Mouse (Mus musculus) embryonic facial prominence, embryonic 12.5 days (tissue): ENCODE data around the gene Rab43. TPM values are rescaled to one million over a fixed set of nuclear protein-coding genes. Genes with fewer than 3 reads are reported as not detected.

ENCODE experiments used
- ATAC-seq: fragments of 200-750 bp; cut with Nextera tagmentation; 2 replicates; pipeline ENCODE4 v1.8.0; 2017; ENCODE audit not compliant: insufficient number of reproducible peaks, insufficient read depth, low FRiP score, low TSS enrichment
- H3K27ac ChIP-seq: fragments of 300-500 bp; sonication (generic); 2 replicates; pipeline ENCODE4 v1.5.1; 2016; ENCODE audit warnings: mild to moderate bottlenecking
- H3K27me3 ChIP-seq: fragments of 300-500 bp; sonication (generic); 2 replicates; pipeline ENCODE4 v1.6.1; 2016; ENCODE audit warnings: mild to moderate bottlenecking, moderate library complexity
- H3K36me3 ChIP-seq: fragments of 300-500 bp; sonication (generic); 2 replicates; pipeline ENCODE4 v1.6.1; 2016; ENCODE audit warnings: mild to moderate bottlenecking
- H3K4me1 ChIP-seq: fragments of 300-500 bp; sonication (generic); 2 replicates; pipeline ENCODE4 v1.6.1; 2016
- H3K4me2 ChIP-seq: fragments of 300-500 bp; sonication (generic); replicated peaks from 2 replicates; pipeline ENCODE4 v1.6.1; 2016; ENCODE audit warnings: mild to moderate bottlenecking, moderate library complexity
- H3K4me3 ChIP-seq: fragments of 300-500 bp; sonication (generic); 2 replicates; pipeline ENCODE4 v1.5.1; 2016; ENCODE audit warnings: mild to moderate bottlenecking
- H3K9ac ChIP-seq: fragments of 300-500 bp; sonication (generic); 2 replicates; pipeline ENCODE4 v1.6.1; 2016; ENCODE audit warnings: mild to moderate bottlenecking, moderate library complexity
- H3K9me3 ChIP-seq: fragments of 300-500 bp; sonication (generic); 2 replicates; pipeline ENCODE4 v1.6.1; 2016; ENCODE audit warnings: mild to moderate bottlenecking, moderate library complexity
- WGBS: fragments of 180-500 bp; shearing (Covaris S2); methylation state at CpG from one replicate; pipeline ENCODE4 v1.1.7; 2016; 5-methylcytosine and 5-hydroxymethylcytosine counted together
- polyA plus RNA-seq: library from polyadenylated mRNA; unstranded; fragments of >200 nt; fragmentation: Nextera tagmentation; extraction: Ambion mirVana; gene quantifications from 2 replicates; pipeline ENCODE4 v1.2.1, GENCODE M21; 2016

The Rab43 gene
- polyA plus RNA-seq, 1 experiment from 2014 or later: 12.0 TPM

- H3K4me3 ChIP-seq: no peak overlapping the region
- H3K9ac ChIP-seq: no peak overlapping the region
- no peaks in the 10 kb centered on the region for H3K4me1 ChIP-seq
- no peak overlapping the region for H3K27ac ChIP-seq
- H3K4me2 ChIP-seq: no peak overlapping the region
- H3K36me3 ChIP-seq: no peaks in the 10 kb centered on the region
- no peak for ATAC-seq
- no peaks in the 10 kb centered on the region for H3K27me3 ChIP-seq
- H3K9me3 ChIP-seq: no peaks in the 10 kb centered on the region
- 85% methylated on average over 5 of the region's 5 CpGs for WGBS
These were observed 49.8 kb downstream of the Rab43 start for GRCm38 (mm10) chr6:87762161-87762560.

GRCm38 (mm10) chr6:87759850-87760249, 52.1 kb downstream of the Rab43 start:
- Histone ChIP-seq H3K27ac (no peak overlapping the region), H3K9ac (no peak overlapping the region), H3K27me3 (no peaks in the 10 kb centered on the region), H3K4me2 (no peak overlapping the region), H3K36me3 (no peaks in the 10 kb centered on the region), H3K4me3 (no peak overlapping the region), H3K4me1 (no peaks in the 10 kb centered on the region), H3K9me3 (no peaks in the 10 kb centered on the region)
- 71% methylated on average over 3 of the region's 3 CpGs for WGBS
- no peak for ATAC-seq

GRCm38 (mm10) chr6:87759404-87759803, 52.6 kb downstream of the Rab43 start:
- ATAC-seq: no peak
- WGBS: 63% methylated on average over 3 of the region's 3 CpGs

GRCm38 (mm10) chr6:87756896-87757295, 55.1 kb downstream of the Rab43 start:
- WGBS: 87% methylated on average over 8 of the region's 8 CpGs
- H3K27ac ChIP-seq: no peak overlapping the region

More at GRCm38 (mm10) chr6:87759404-87759803, 52.6 kb downstream of the Rab43 start:
- H3K9ac ChIP-seq: no peak overlapping the region
- H3K4me1 ChIP-seq: no peaks in the 10 kb centered on the region
- no peak overlapping the region for H3K27ac ChIP-seq
- H3K4me2 ChIP-seq: no peak overlapping the region
- H3K27me3 ChIP-seq: no peaks in the 10 kb centered on the region
- H3K36me3 ChIP-seq: no peaks in the 10 kb centered on the region
- H3K9me3 ChIP-seq: no peaks in the 10 kb centered on the region
- H3K4me3 ChIP-seq: no peak overlapping the region

GRCm38 (mm10) chr6:87755196-87755595, 56.8 kb downstream of the Rab43 start:
- Histone ChIP-seq H3K9me3 (no peaks in the 10 kb centered on the region), H3K9ac (no peak overlapping the region), H3K4me3 (no peak overlapping the region), H3K4me1 (0 out of 2 replicates have a peak, but pooled peaks cover 4% of the 10 kb centered on the region), H3K27me3 (no peaks in the 10 kb centered on the region), H3K27ac (no peak overlapping the region), H3K36me3 (no peaks in the 10 kb centered on the region), H3K4me2 (no peak overlapping the region)
- 86% methylated on average over 4 of the region's 4 CpGs for WGBS
- no peak for ATAC-seq

More at GRCm38 (mm10) chr6:87756896-87757295, 55.1 kb downstream of the Rab43 start:
- no peak for ATAC-seq
- H3K9me3 ChIP-seq: no peaks in the 10 kb centered on the region
- no peaks in the 10 kb centered on the region for H3K36me3 ChIP-seq
- 0 out of 2 replicates have a peak, but pooled peaks cover 4% of the 10 kb centered on the region for H3K4me1 ChIP-seq
- H3K9ac ChIP-seq: no peak overlapping the region
- no peaks in the 10 kb centered on the region for H3K27me3 ChIP-seq
- no peak overlapping the region for H3K4me2 ChIP-seq
- no peak overlapping the region for H3K4me3 ChIP-seq

- no peak for ATAC-seq
- H3K4me2 ChIP-seq: no peak overlapping the region
- no peak overlapping the region for H3K27ac ChIP-seq
- H3K4me3 ChIP-seq: no peak overlapping the region
- H3K27me3 ChIP-seq: no peaks in the 10 kb centered on the region
- no peaks in the 10 kb centered on the region for H3K9me3 ChIP-seq
- no peaks in the 10 kb centered on the region for H3K36me3 ChIP-seq
- 0 out of 2 replicates have a peak, but pooled peaks cover 4% of the 10 kb centered on the region for H3K4me1 ChIP-seq
- no peak overlapping the region for H3K9ac ChIP-seq
- 83% methylated on average over 6 of the region's 6 CpGs for WGBS
These were observed 60.4 kb downstream of the Rab43 start for GRCm38 (mm10) chr6:87751574-87751973.

- H3K27ac ChIP-seq: no peak overlapping the region
- 0 out of 2 replicates have a peak, but pooled peaks cover 4% of the 10 kb centered on the region for H3K4me1 ChIP-seq
- no peak overlapping the region for H3K9ac ChIP-seq
- no peaks in the 10 kb centered on the region for H3K27me3 ChIP-seq
- no peak; the same call in 1 of the 2 replicates for ATAC-seq
- WGBS: 85% methylated on average over 8 of the region's 8 CpGs
- H3K9me3 ChIP-seq: no peaks in the 10 kb centered on the region
- H3K36me3 ChIP-seq: no peaks in the 10 kb centered on the region
- H3K4me3 ChIP-seq: no peak overlapping the region
- H3K4me2 ChIP-seq: no peak overlapping the region
These were observed 61.6 kb downstream of the Rab43 start for GRCm38 (mm10) chr6:87750184-87750910.

- Histone ChIP-seq H3K4me2 (no peak overlapping the region), H3K9me3 (no peaks in the 10 kb centered on the region), H3K4me3 (no peak overlapping the region), H3K4me1 (no peaks in the 10 kb centered on the region), H3K27me3 (no peaks in the 10 kb centered on the region), H3K36me3 (no peaks in the 10 kb centered on the region), H3K27ac (no peak overlapping the region), H3K9ac (no peak overlapping the region)
- ATAC-seq: no peak
- WGBS: 80% methylated on average over 6 of the region's 6 CpGs
These were observed 63.4 kb downstream of the Rab43 start for GRCm38 (mm10) chr6:87748531-87748930.

GRCm38 (mm10) chr6:87748078-87748477, 63.9 kb downstream of the Rab43 start:
- Histone ChIP-seq H3K27me3 (no peaks in the 10 kb centered on the region), H3K4me1 (no peaks in the 10 kb centered on the region), H3K4me2 (no peak overlapping the region), H3K4me3 (no peak overlapping the region), H3K9ac (no peak overlapping the region), H3K36me3 (no peaks in the 10 kb centered on the region), H3K27ac (no peak overlapping the region), H3K9me3 (no peaks in the 10 kb centered on the region)
- ATAC-seq: no peak
- WGBS: 85% methylated on average over 2 of the region's 2 CpGs

GRCm38 (mm10) chr6:87746849-87747248, 65.1 kb downstream of the Rab43 start:
- H3K9ac ChIP-seq: no peak overlapping the region
- H3K9me3 ChIP-seq: no peaks in the 10 kb centered on the region
- H3K27ac ChIP-seq: no peak overlapping the region
- no peaks in the 10 kb centered on the region for H3K27me3 ChIP-seq
- no peaks in the 10 kb centered on the region for H3K4me1 ChIP-seq
- no peak overlapping the region for H3K4me2 ChIP-seq
- 57% methylated on average over 2 of the region's 2 CpGs for WGBS
- no peak for ATAC-seq
- H3K36me3 ChIP-seq: no peaks in the 10 kb centered on the region
- no peak overlapping the region for H3K4me3 ChIP-seq

- H3K27me3 ChIP-seq: no peaks in the 10 kb centered on the region
- H3K36me3 ChIP-seq: no peaks in the 10 kb centered on the region
- ATAC-seq: no peak
- no peak overlapping the region for H3K9ac ChIP-seq
- H3K27ac ChIP-seq: no peak overlapping the region
- no peaks in the 10 kb centered on the region for H3K4me1 ChIP-seq
- H3K9me3 ChIP-seq: no peaks in the 10 kb centered on the region
- no peak overlapping the region for H3K4me2 ChIP-seq
- 64% methylated on average over 3 of the region's 3 CpGs for WGBS
- no peak overlapping the region for H3K4me3 ChIP-seq
These were observed 65.9 kb downstream of the Rab43 start for GRCm38 (mm10) chr6:87746059-87746458.

- ATAC-seq: no peak
- WGBS: 39% methylated on average over 1 of the region's 1 CpGs
- Histone ChIP-seq H3K9me3 (no peaks in the 10 kb centered on the region), H3K4me3 (no peak overlapping the region), H3K27ac (no peak overlapping the region), H3K4me2 (no peak overlapping the region), H3K4me1 (no peaks in the 10 kb centered on the region), H3K36me3 (no peaks in the 10 kb centered on the region), H3K9ac (no peak overlapping the region), H3K27me3 (no peaks in the 10 kb centered on the region)
These were observed 66.7 kb downstream of the Rab43 start for GRCm38 (mm10) chr6:87745301-87745700.
